Mouse (Mus musculus) erythroblast, embryonic 14.5 days (primary cell): Measurements from ENCODE around the gene Fntb.

Experiments used
- GATA1 ChIP-seq: IDR thresholded peaks from 2 replicates; pipeline ENCODE4 v1.6.1; 2012; ENCODE audit warnings: low read length, inconsistent platforms, mixed read lengths
- TAL1 ChIP-seq: IDR thresholded peaks from 3 replicates; pipeline ENCODE4 v1.6.1; 2012; ENCODE audit warnings: low read length, inconsistent platforms, mixed read lengths

- no peak for TF ChIP-seq GATA1
- TF ChIP-seq TAL1 = no peak
Observed at GRCm38 (mm10) chr12:76898141-76898540, 132.8 kb downstream of the Fntb start.
